Mouse (Mus musculus): Measurements from ENCODE around the gene H2al1g. TPM values are rescaled to one million over a fixed set of nuclear protein-coding genes. Genes with fewer than 3 reads are reported as not detected.
"Not testable (repeated sequence)": the region's sequence is repeated elsewhere in the genome, so short reads cannot be mapped to it uniquely, and the experiment has no call there.

The H2al1g gene
- polyA plus RNA-seq, 1 experiment from 2014 or later, result not detected

GRCm38 (mm10) chrX:11327522-11327921 lies 9.5 kb downstream of the H2al1g start, which contains the start of gene H2al1j:
Gene H2al1j (plus strand): TSS chrX:11327822.
- POLR2A ChIA-PET, result interaction anchor here (0.7 kb wide), 1 partner anchor 37 kb away, joined by 3 read pairs; no protein-coding TSS in a partner anchor
- ATAC-seq; in situ Hi-C loops (cut with MboI; ENCODE audit: low pct_unique_long_range_greater_than_20kb); DNase-seq (ENCODE audit: low read depth, low spot score); H3K27me3 ChIP-seq; CTCF ChIA-PET: not testable (repeated sequence)

DNA sequence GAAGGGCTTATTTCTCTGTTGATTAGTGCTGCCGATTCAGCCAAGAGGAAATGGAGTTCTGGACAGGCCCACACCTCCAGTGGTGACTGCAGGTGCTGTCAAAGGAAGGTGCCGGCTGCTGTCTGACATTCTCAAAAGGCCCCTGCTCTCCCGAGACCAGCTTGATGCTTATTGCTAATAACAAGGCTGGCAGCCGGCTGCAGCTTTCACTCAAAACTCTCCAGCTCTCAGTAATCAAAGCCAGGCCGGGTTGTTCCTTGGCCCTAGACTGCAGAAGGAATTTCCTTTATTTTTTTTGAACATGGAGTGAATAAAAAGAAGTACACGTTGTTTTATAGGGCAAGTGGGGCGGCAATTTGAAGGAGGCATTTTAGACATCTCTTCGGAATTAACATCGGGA lies 27.7 kb downstream of the H2al1g start:
- no peak for TF ChIP-seq CTCF (IDR thresholded peaks at IDR 0.05)
- CTCF ChIA-PET, result interaction anchor here (1.1 to 1.7 kb wide), 2 partner anchors 12 to 17 kb away, joined by 3 to 5 read pairs; no protein-coding TSS in a partner anchor
- no peak for ATAC-seq
- DNase-seq (ENCODE audit: low read depth, low spot score), result no peak
- POLR2A ChIA-PET, result no interaction called here
- in situ Hi-C loops (cut with MboI; ENCODE audit: low pct_unique_long_range_greater_than_20kb), result no loop called here
- peaks cover 16% of the 10 kb centered on the region for H3K27me3 ChIP-seq

GRCm38 (mm10) chrX:11346756-11347155 lies 28.7 kb downstream of the H2al1g start:
- POLR2A ChIA-PET, result no interaction called here
- peaks cover 16% of the 10 kb centered on the region for H3K27me3 ChIP-seq
- in situ Hi-C loops (cut with MboI; ENCODE audit: low pct_unique_long_range_greater_than_20kb), result no loop called here
- DNase-seq (ENCODE audit: low read depth, low spot score) (no peak), ATAC-seq (no peak)
- CTCF ChIA-PET, result interaction anchor here (1.0 to 1.7 kb wide), 2 partner anchors 10 to 16 kb away, joined by 3 read pairs; no protein-coding TSS in a partner anchor
- TF ChIP-seq CTCF (IDR thresholded peaks at IDR 0.05), result no peak

DNA sequence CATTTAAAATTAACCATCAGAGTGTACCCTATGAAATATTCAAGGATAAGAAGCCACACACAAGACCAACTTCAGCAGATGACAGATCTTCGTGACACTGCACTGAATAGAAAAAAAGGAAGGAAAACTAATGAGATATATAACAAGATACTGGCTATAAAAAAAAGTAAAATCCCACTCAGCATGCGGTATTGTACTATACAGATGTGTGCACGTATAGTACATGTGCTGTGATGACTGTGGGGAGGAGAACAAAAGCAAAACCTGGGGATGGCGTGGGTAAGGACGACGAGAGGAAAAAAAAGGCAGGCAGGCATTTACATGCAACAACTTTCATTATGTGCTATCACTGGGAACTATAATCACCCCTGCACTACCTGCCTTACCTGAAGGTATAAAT lies 42.8 kb downstream of the H2al1g start:
- ATAC-seq, result no peak
- H3K27me3 ChIP-seq, result peaks cover 28% of the 10 kb centered on the region
- ChIA-PET POLR2A (no interaction called here), CTCF (no interaction called here)
- in situ Hi-C loops (cut with MboI; ENCODE audit: low pct_unique_long_range_greater_than_20kb), result no loop called here
- DNase-seq (ENCODE audit: low read depth, low spot score), result no peak
- no peak for TF ChIP-seq CTCF (IDR thresholded peaks at IDR 0.05)

- ChIA-PET POLR2A (no interaction called here), CTCF (no interaction called here)
- no peak for DNase-seq (ENCODE audit: low read depth, low spot score)
- peaks cover 28% of the 10 kb centered on the region for H3K27me3 ChIP-seq
- TF ChIP-seq CTCF (IDR thresholded peaks at IDR 0.05), result no peak
- in situ Hi-C loops (cut with MboI; ENCODE audit: low pct_unique_long_range_greater_than_20kb), result no loop called here
- ATAC-seq, result no peak
These were observed 43.2 kb downstream of the H2al1g start for GRCm38 (mm10) chrX:11361261-11361660.

DNA sequence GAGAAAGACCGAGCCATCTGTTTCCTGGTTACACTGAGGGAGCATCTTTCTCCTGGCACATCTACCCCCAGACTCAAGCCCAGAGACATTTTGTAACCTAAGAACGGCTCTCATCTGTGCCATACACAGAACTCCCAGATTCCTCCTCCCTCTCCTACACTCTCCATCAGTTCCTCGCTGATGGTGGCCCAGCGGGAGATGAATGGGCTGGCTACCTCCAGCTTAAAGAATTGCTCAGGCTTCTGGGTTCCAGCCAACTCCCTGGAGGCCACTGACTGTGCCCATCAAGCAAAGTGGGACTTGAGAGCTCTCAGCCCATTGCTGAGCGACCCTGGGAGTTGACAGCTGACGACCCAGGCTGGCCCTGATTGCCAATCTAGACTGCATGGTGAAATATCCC lies 45.8 kb downstream of the H2al1g start:
- POLR2A ChIA-PET, result interaction anchor here (0.6 kb wide), 1 partner anchor 79 kb away, joined by 3 read pairs; no protein-coding TSS in a partner anchor
- in situ Hi-C loops (cut with MboI; ENCODE audit: low pct_unique_long_range_greater_than_20kb), result no loop called here
- no peak for DNase-seq (ENCODE audit: low read depth, low spot score)
- CTCF ChIA-PET, result no interaction called here
- peaks cover 25% of the 10 kb centered on the region for H3K27me3 ChIP-seq
- no peak for TF ChIP-seq CTCF (IDR thresholded peaks at IDR 0.05)
- no peak for ATAC-seq

DNA sequence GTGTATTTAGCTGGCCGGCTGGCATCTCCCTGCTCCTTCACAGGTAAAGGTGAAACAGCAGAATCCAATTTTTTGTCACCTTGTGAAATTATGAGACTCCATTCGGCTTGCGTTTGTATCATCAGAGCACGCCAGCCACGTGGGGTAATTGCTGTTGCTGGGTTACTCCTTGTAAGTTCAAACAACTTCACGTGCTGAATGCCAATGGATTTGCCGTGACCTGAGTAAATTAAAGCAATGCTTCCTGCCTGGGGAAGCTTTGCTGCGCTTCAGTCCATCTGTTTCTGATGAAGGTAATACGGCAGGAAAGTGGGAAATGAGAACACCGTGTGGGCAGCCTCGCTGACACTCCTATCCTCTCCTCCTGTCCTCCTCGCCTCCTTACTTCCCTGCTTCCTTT lies 47.1 kb downstream of the H2al1g start:
- TF ChIP-seq CTCF (IDR thresholded peaks at IDR 0.05), result no peak
- ATAC-seq, result no peak
- no peak for DNase-seq (ENCODE audit: low read depth, low spot score)
- ChIA-PET POLR2A (no interaction called here), CTCF (no interaction called here)
- in situ Hi-C loops (cut with MboI; ENCODE audit: low pct_unique_long_range_greater_than_20kb), result no loop called here
- peaks cover 24% of the 10 kb centered on the region for H3K27me3 ChIP-seq

Other genes with a start within 250 kb of the H2al1g start
- not detected for gene H2al1a, start 19.0 kb upstream of the H2al1g start, polyA plus RNA-seq (2021)
- not detected for gene H2al1b, start 15.8 kb upstream of the H2al1g start, polyA plus RNA-seq (2021)
- gene H2al1c, start 12.6 kb upstream of the H2al1g start, polyA plus RNA-seq (2021), result not detected
- gene H2al1d, start 9.4 kb upstream of the H2al1g start, polyA plus RNA-seq (2021), result not detected
- gene H2al1e, start 6.3 kb upstream of the H2al1g start, polyA plus RNA-seq (2021), result not detected
- not detected for gene H2al1f, start 3.1 kb upstream of the H2al1g start, polyA plus RNA-seq (2021)
- gene H2al1h, start 3.2 kb downstream of the H2al1g start, polyA plus RNA-seq (2021), result not detected
- not detected for gene H2al1i, start 6.4 kb downstream of the H2al1g start, polyA plus RNA-seq (2021)
- not detected for gene H2al1j, start 9.6 kb downstream of the H2al1g start, polyA plus RNA-seq (2021)